Comparison of ENCODE assay signal across 8 mouse cellular contexts in genomic region chr2:180173163-180173562, GRCm38 (mm10). TPM values are rescaled to one million over a fixed set of nuclear protein-coding genes. Genes with fewer than 3 reads are reported as not detected.
A peak's percentile ranks its signal among the peaks of the same experiment; 100 is the strongest.
DNase-seq lines count a peak whose midpoint lies in the region; ATAC-seq lines count a peak whose summit lies in the region.

No protein-coding gene starts in this region.

- no peaks in the 10 kb centered on the region for H3K27me3 ChIP-seq in embryonic facial prominence, embryonic 15.5 days
- no peaks in the 10 kb centered on the region for H3K27me3 ChIP-seq in stomach, embryonic 16.5 days (ENCODE audit: control insufficient read depth, insufficient read depth, low read length)

- no peaks in the 10 kb centered on the region for H3K9me3 ChIP-seq in embryonic facial prominence, embryonic 15.5 days (replicated peaks)
- no peaks in the 10 kb centered on the region for H3K9me3 ChIP-seq in stomach, embryonic 16.5 days (replicated peaks; ENCODE audit: control insufficient read depth, low read length)

- H3K4me1 ChIP-seq in embryonic facial prominence, embryonic 15.5 days = peaks cover 25% of the 10 kb centered on the region
- H3K4me1 ChIP-seq in stomach, embryonic 16.5 days (ENCODE audit: control insufficient read depth, insufficient read depth, low read length) = peaks cover 18% of the 10 kb centered on the region

- peak; percentile 11 for DNase-seq in embryo, embryonic 11.5 days (ENCODE audit: low read depth, low spot score)
- no peak for DNase-seq in embryo, embryonic 11 days
- DNase-seq in 416B (ENCODE audit: low read depth) (peak; percentile 66), liver (peak; percentile 10)
- DNase-seq in layer of hippocampus, postnatal 10 days (ENCODE audit: low spot score in 2 of 2) = no peak
- no peak for DNase-seq in left cerebral cortex, postnatal 10 days (ENCODE audit: extremely low spot score in 1 of 2, low spot score in 2 of 2)

- H3K4me2 ChIP-seq in embryonic facial prominence, embryonic 15.5 days (replicated peaks) = peak overlapping the region; percentile 85
- H3K4me2 ChIP-seq in stomach, embryonic 16.5 days (ENCODE audit: low read depth, low read length) = peak overlapping the region; percentile 97

- H3K36me3 ChIP-seq in embryonic facial prominence, embryonic 15.5 days = peaks cover 47% of the 10 kb centered on the region
- H3K36me3 ChIP-seq in stomach, embryonic 16.5 days (ENCODE audit: control insufficient read depth, insufficient read depth, low read length) = peaks cover 21% of the 10 kb centered on the region

- no peak overlapping the region for H3K27ac ChIP-seq in embryonic facial prominence, embryonic 15.5 days (replicated peaks)
- no peak overlapping the region for H3K27ac ChIP-seq in stomach, embryonic 16.5 days (ENCODE audit: low read length)

- intact Hi-C loops in left cerebral cortex, postnatal 10 days (cut with DNase I) = no loop called here

- 67% methylated on average over 4 of the region's 4 CpGs for WGBS in embryonic facial prominence, embryonic 15.5 days
- 71% methylated on average over 4 of the region's 4 CpGs for WGBS in stomach, embryonic 16.5 days

- ATAC-seq in embryonic facial prominence, embryonic 15.5 days (ENCODE audit: insufficient number of reproducible peaks, low FRiP score, low TSS enrichment, low read depth) = no peak
- ATAC-seq in stomach, embryonic 16.5 days (ENCODE audit: insufficient read depth, low FRiP score) = no peak

- H3K4me3 ChIP-seq in embryonic facial prominence, embryonic 15.5 days (replicated peaks) = peak overlapping the region; percentile 99
- H3K4me3 ChIP-seq in stomach, embryonic 16.5 days (replicated peaks; ENCODE audit: low read length) = peak overlapping the region; percentile 92; the same call in 1 of the 2 replicates

- 0 out of 2 replicates have a peak overlapping the region, but pooled peaks have one; percentile 97 for H3K9ac ChIP-seq in embryonic facial prominence, embryonic 15.5 days
- peak overlapping the region; percentile 97 for H3K9ac ChIP-seq in stomach, embryonic 16.5 days (ENCODE audit: low read length)

RNA-seq across cellular contexts. Expression of gene Adrm1, which starts 1.9 kb away (rescaled TPM):
- polyA plus RNA-seq in embryonic facial prominence, embryonic 15.5 days (2015; fragmentation: Nextera tagmentation; extraction: Ambion mirVana) = 176 and 190 TPM in 2 replicates
- 154 and 171 TPM in 2 replicates for polyA plus RNA-seq in stomach, embryonic 16.5 days (2015; fragmentation: Nextera tagmentation; extraction: Ambion mirVana)
- 100 to 1,000 TPM; 107 to 117 TPM for total RNA-seq in layer of hippocampus, postnatal 10 days (2021)
- 100 to 1,000 TPM; 111 to 112 TPM for total RNA-seq in left cerebral cortex, postnatal 10 days (2021)

RNA-seq across cellular contexts. Expression of gene Lama5, which starts 52.5 kb away (rescaled TPM):
- polyA plus RNA-seq in embryonic facial prominence, embryonic 15.5 days (2015; fragmentation: Nextera tagmentation; extraction: Ambion mirVana) = 28.0 and 37.2 TPM in 2 replicates
- polyA plus RNA-seq in stomach, embryonic 16.5 days (2015; fragmentation: Nextera tagmentation; extraction: Ambion mirVana) = 61.3 and 64.6 TPM in 2 replicates
- 1 to 10 TPM; 8.1 to 9.6 TPM for total RNA-seq in layer of hippocampus, postnatal 10 days (2021)
- total RNA-seq in left cerebral cortex, postnatal 10 days (2021) = 1 to 10 TPM; 7.1 to 9.4 TPM

RNA-seq across cellular contexts. Expression of gene Osbpl2, which starts 54.1 kb away (rescaled TPM):
- 42.6 and 43.0 TPM in 2 replicates for polyA plus RNA-seq in embryonic facial prominence, embryonic 15.5 days (2015; fragmentation: Nextera tagmentation; extraction: Ambion mirVana)
- 39.6 and 43.1 TPM in 2 replicates for polyA plus RNA-seq in stomach, embryonic 16.5 days (2015; fragmentation: Nextera tagmentation; extraction: Ambion mirVana)
- 10 to 100 TPM; 53.2 to 54.4 TPM for total RNA-seq in layer of hippocampus, postnatal 10 days (2021)
- total RNA-seq in left cerebral cortex, postnatal 10 days (2021) = 10 to 100 TPM; 54.1 to 58.4 TPM

Comparison
In these comparisons a context has a peak if more than half of its experiments do, and no peak if none do; other contexts are left out.
1. DNase-seq: peak in embryo, embryonic 11.5 days (single experiment), 416B (single experiment) and liver (single experiment); none in embryo, embryonic 11 days (single experiment), layer of hippocampus, postnatal 10 days (0 of 2) and left cerebral cortex, postnatal 10 days (0 of 2).